Mouse (Mus musculus) intestine, embryonic 14.5 days (tissue): ENCODE data around the gene Gm26620. TPM values are rescaled to one million over a fixed set of nuclear protein-coding genes. Genes with fewer than 3 reads are reported as not detected.

ENCODE experiments used
- ATAC-seq: fragments of 200-750 bp; cut with Nextera tagmentation; replicated peaks from 2 replicates; pipeline ENCODE4 v1.8.0; 2017; ENCODE audit warnings: low read depth, moderate number of reproducible peaks, moderate TSS enrichment, moderate library complexity; ENCODE audit not compliant: low FRiP score, low TSS enrichment
- DNase-seq: peaks from one replicate; pipeline ENCODE4 v3.0.0-alpha.2; 2018; ENCODE audit warnings: low spot score
- H3K27ac ChIP-seq: fragments of 300-500 bp; sonication (generic); 2 replicates; pipeline ENCODE4 v1.5.1; 2014; ENCODE audit warnings: low read depth, mild to moderate bottlenecking, control low read depth
- H3K27me3 ChIP-seq: fragments of 300-500 bp; sonication (generic); replicated peaks from 2 replicates; pipeline ENCODE4 v1.6.1; 2014; ENCODE audit warnings: low read length, control low read depth; ENCODE audit not compliant: control insufficient read depth, insufficient read depth
- H3K36me3 ChIP-seq: fragments of 300-500 bp; sonication (generic); 2 replicates; pipeline ENCODE4 v1.6.1; 2014; ENCODE audit warnings: low read length, control low read depth; ENCODE audit not compliant: control insufficient read depth, insufficient read depth
- H3K4me1 ChIP-seq: fragments of 300-500 bp; sonication (generic); replicated peaks from 2 replicates; pipeline ENCODE4 v1.6.1; 2014; ENCODE audit warnings: low read length, control low read depth, mixed read lengths; ENCODE audit not compliant: control insufficient read depth, insufficient read depth
- H3K4me2 ChIP-seq: fragments of 300-500 bp; sonication (generic); 2 replicates; pipeline ENCODE4 v1.6.1; 2014; ENCODE audit warnings: low read length
- H3K4me3 ChIP-seq: fragments of 300-500 bp; sonication (generic); 2 replicates; pipeline ENCODE4 v1.5.1; 2014; ENCODE audit warnings: low read depth, low read length, control low read depth, mixed read lengths
- H3K9ac ChIP-seq: fragments of 300-500 bp; sonication (generic); 2 replicates; pipeline ENCODE4 v1.6.1; 2014; ENCODE audit warnings: mild to moderate bottlenecking, low read length
- H3K9me3 ChIP-seq: fragments of 300-500 bp; sonication (generic); 2 replicates; pipeline ENCODE4 v1.6.1; 2016; ENCODE audit warnings: low read length, control low read depth; ENCODE audit not compliant: control insufficient read depth
- WGBS: fragments of 180-500 bp; shearing (Covaris S2); extraction: QIAGEN DNeasy Blood & Tissue Kit; methylation state at CpG from one replicate; pipeline ENCODE4 v1.1.7; 2014; 5-methylcytosine and 5-hydroxymethylcytosine counted together
- polyA plus RNA-seq: library from polyadenylated mRNA; unstranded; fragments of >200 nt; fragmentation: Nextera tagmentation; extraction: Ambion mirVana; gene quantifications from 2 replicates; pipeline ENCODE4 v1.2.1, GENCODE M21; 2014

The Gm26620 gene
- polyA plus RNA-seq, 1 experiment from 2014 or later, result 1.1 TPM

GRCm38 (mm10) chr1:170929245-170929644, 44.4 kb downstream of the Gm26620 start:
- Histone ChIP-seq H3K4me1 (no peaks in the 10 kb centered on the region), H3K36me3 (no peaks in the 10 kb centered on the region), H3K27me3 (no peaks in the 10 kb centered on the region), H3K9me3 (no peaks in the 10 kb centered on the region), H3K27ac (no peak overlapping the region), H3K4me2 (no peak overlapping the region), H3K4me3 (no peak overlapping the region), H3K9ac (no peak overlapping the region)
- no peak for DNase-seq
- ATAC-seq, result no peak
- 82% methylated on average over 4 of the region's 4 CpGs for WGBS

- no peak overlapping the region for H3K9ac ChIP-seq
- DNase-seq (no peak), ATAC-seq (no peak)
- WGBS, result 81% methylated on average over 3 of the region's 3 CpGs
- no peak overlapping the region for H3K27ac ChIP-seq
- H3K4me1 ChIP-seq, result no peaks in the 10 kb centered on the region
- no peaks in the 10 kb centered on the region for H3K27me3 ChIP-seq
- H3K36me3 ChIP-seq, result no peaks in the 10 kb centered on the region
- no peak overlapping the region for H3K4me3 ChIP-seq
- no peak overlapping the region for H3K4me2 ChIP-seq
- H3K9me3 ChIP-seq, result 0 out of 2 replicates have a peak, but pooled peaks cover 5% of the 10 kb centered on the region
Observed at GRCm38 (mm10) chr1:170932043-170932442, 47.2 kb downstream of the Gm26620 start.

DNA sequence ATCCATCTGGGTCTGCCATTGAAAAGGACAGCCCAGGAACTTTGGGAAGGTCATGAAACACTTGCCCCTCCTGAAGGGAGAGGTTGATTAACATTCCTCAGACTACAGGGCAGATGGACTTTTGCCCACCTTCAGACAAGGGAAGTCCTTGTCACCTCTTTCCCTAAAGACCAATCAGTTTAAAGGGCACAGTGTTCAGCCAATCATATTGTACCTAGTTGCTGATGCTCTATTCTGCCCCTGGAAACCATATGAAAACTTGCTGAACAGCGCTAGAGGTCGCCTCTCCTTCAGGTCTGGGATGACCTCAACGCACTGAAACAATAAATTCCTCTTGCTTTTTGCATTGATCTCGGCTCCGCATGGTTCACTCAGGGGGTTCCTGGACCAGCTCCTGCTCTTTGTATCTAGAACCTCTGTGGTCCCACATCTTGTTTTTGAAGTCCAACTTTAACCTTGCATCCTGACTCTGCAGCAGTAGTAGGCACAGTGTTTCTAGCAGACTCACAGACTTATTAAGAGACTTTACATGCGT, 48.6 kb downstream of the Gm26620 start:
- Histone ChIP-seq H3K9ac (no peak overlapping the region), H3K4me2 (no peak overlapping the region), H3K4me1 (no peaks in the 10 kb centered on the region), H3K27ac (no peak overlapping the region), H3K4me3 (no peak overlapping the region), H3K9me3 (0 out of 2 replicates have a peak, but pooled peaks cover 5% of the 10 kb centered on the region), H3K27me3 (no peaks in the 10 kb centered on the region), H3K36me3 (no peaks in the 10 kb centered on the region)
- DNase-seq (no peak), ATAC-seq (no peak)
- 75% methylated on average over 6 of the region's 6 CpGs for WGBS

- Histone ChIP-seq H3K9me3 (0 out of 2 replicates have a peak, but pooled peaks cover 5% of the 10 kb centered on the region), H3K27ac (no peak overlapping the region), H3K36me3 (no peaks in the 10 kb centered on the region), H3K4me1 (no peaks in the 10 kb centered on the region), H3K9ac (no peak overlapping the region), H3K4me2 (no peak overlapping the region), H3K4me3 (no peak overlapping the region), H3K27me3 (no peaks in the 10 kb centered on the region)
- 80% methylated on average over 1 of the region's 1 CpGs for WGBS
- ATAC-seq (no peak), DNase-seq (no peak)
Observed at GRCm38 (mm10) chr1:170933940-170934339, 49.1 kb downstream of the Gm26620 start.

- 40% methylated on average over 2 of the region's 2 CpGs for WGBS
- Histone ChIP-seq H3K4me3 (no peak overlapping the region), H3K4me2 (no peak overlapping the region), H3K27me3 (no peaks in the 10 kb centered on the region), H3K36me3 (no peaks in the 10 kb centered on the region), H3K27ac (no peak overlapping the region), H3K9me3 (0 out of 2 replicates have a peak, but pooled peaks cover 5% of the 10 kb centered on the region), H3K9ac (no peak overlapping the region), H3K4me1 (no peaks in the 10 kb centered on the region)
- no peak for DNase-seq
- ATAC-seq, result no peak
Observed at GRCm38 (mm10) chr1:170934383-170934782, 49.5 kb downstream of the Gm26620 start.

Other genes with a start within 250 kb of the Gm26620 start
- gene Olfml2b, start 240.5 kb upstream of the Gm26620 start, polyA plus RNA-seq, result 22.4 and 28.3 TPM in 2 replicates
- gene Atf6, start 17.3 kb upstream of the Gm26620 start, polyA plus RNA-seq, result 9.7 and 11.3 TPM in 2 replicates
- 52.7 and 53.5 TPM in 2 replicates for gene Dusp12, start 475 bp downstream of the Gm26620 start, polyA plus RNA-seq
- gene Fcrlb, start 27.9 kb downstream of the Gm26620 start, polyA plus RNA-seq, result not detected in 2 replicates
- not detected in 2 replicates for gene Fcrla, start 42.5 kb downstream of the Gm26620 start, polyA plus RNA-seq
- 1.1 and 1.2 TPM in 2 replicates for gene Fcgr2b, start 91.5 kb downstream of the Gm26620 start, polyA plus RNA-seq
- gene Fcgr4, start 133.9 kb downstream of the Gm26620 start, polyA plus RNA-seq, result 1.0 and 1.1 TPM in 2 replicates
- 10.7 and 12.7 TPM in 2 replicates for gene Fcgr3, start 179.9 kb downstream of the Gm26620 start, polyA plus RNA-seq
- gene Cfap126, start 228.9 kb downstream of the Gm26620 start, polyA plus RNA-seq, result 1.5 and 2.1 TPM in 2 replicates